Mouse (Mus musculus): ENCODE measurements around the gene 1600015I10Rik.
"Not testable (repeated sequence)": the region's sequence is repeated elsewhere in the genome, so short reads cannot be mapped to it uniquely, and the experiment has no call there.

The 1600015I10Rik gene

DNA sequence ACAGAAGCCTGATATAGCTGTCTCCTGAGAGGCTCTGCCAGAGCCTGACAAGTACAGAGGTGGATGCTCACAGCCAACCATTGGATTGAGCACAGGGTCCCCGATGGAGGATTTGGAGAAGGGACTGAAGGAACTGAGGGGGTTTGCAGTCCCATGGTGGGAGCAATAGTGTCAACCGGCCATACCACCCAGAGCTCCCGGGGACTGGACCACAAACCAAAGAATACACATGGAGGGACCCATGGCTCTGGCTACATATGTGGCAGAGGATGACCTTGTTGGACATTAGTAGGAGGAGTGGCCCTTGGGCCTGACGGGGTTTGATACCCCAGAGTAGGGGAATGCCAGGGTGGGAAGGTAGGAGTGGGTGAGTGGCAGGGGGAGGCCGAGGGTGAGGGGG is 37.0 kb downstream of the 1600015I10Rik start:
- not testable (repeated sequence) for DNase-seq (ENCODE audit: low spot score in 2 of 2)

DNA sequence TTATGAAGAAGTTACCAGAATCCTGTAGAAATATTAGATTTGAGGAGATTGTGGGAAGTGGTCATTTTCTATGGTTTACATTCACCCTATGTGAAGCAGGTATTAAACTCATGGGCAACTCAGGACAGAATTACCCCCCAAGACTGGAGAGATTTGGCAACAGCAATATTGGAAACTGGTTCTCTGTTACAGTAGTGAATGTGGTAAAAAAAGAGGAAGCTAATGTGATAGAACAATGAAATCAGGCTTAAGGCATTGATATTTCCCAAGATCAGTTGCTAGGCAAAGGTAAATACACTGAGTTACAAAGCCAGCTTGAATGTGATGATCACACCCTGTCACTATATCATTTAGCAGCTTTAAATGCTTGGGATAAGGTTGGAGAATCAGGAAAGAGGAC is 38.2 kb downstream of the 1600015I10Rik start:
- DNase-seq (ENCODE audit: low spot score in 2 of 2) = no peak

DNA sequence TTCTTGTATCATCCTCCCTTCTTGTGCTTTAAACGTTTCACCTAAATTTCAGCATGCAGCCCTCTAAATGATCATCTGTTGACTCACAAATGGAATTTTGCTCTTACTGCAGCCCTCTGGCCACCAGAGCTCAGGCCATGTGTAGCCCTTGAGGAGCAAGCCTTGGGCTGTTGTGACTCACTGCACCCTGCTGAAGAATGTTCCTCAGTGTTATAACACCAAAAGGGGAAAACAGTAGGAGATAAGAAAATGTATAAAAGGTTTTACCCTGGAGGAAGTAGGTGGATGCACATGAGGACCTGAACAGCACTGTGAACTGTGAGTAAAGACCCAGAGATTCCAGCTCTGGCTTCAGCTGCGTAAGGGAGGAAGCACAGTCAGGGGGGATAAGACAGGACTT is 45.0 kb downstream of the 1600015I10Rik start, which contains the start of gene Doxl2:
TSS of gene Doxl2 (plus strand) at position 301 of the 400 bp plus-strand sequence.
- no peak for DNase-seq (ENCODE audit: low spot score in 2 of 2)

DNA sequence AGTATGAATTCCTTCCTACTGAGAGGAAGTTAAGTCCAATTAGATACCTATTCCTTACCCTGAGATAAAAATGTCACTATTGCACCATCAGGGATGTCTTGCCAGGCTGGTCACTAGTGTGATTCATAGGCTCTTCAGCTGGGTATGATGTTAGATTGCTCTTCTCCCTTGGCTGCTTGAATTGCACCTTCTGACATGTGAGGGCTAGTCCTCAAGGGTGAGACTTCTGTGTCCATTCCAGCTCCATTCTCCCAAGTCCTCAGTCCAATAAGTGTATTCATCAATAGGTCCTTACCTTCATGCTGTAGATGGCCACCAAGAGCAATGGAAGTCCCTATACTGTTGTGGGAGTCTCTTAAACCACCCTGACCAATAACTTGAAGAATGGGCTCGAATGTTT is 49.9 kb downstream of the 1600015I10Rik start:
- no peak for DNase-seq (ENCODE audit: low spot score in 2 of 2)

DNA sequence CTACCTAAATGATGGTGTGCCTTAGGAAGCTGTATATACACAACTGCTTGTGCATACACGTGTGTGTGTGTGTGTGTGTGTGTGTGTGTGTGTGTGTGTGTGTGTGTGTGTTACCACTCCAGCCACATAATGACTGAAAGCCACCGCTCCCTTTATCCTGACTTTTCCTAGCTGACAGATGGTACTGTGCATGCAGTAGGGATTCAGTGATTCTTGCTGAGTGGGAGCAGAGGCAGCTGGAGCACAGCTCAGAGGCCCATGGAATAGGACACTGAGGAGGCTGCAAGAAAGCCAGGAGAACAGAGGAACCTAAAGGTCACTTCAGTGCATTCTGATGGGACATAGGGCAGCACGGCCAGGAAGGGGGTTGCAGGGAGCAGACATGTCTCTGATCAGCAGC is 52.6 kb downstream of the 1600015I10Rik start:
- no peak for DNase-seq (ENCODE audit: low spot score in 2 of 2)
